Mouse (Mus musculus): ENCODE measurements around the gene Miga1.

Gene Miga1

DNA sequence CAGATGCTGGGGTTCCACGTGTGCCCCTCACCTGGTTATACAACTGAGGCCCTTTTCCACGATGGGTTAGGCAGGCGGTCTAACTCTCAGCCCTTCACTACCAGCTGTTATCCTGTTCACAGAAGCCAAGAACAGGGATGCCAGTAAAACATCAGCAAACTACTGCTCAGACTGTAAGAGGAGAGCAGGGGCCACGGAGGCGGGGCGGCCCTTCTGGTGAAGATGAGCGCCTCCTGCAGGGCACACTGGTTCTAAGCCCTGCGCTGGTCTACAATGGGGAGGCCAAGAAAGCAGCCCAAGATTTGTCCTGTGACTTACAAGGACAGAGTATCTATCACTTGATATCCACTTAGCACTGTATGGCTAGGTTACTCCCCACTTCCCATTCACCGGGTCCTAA lies 52.4 kb downstream of the Miga1 start:
- no peak for DNase-seq (ENCODE audit: low read depth, low spot score)

DNA sequence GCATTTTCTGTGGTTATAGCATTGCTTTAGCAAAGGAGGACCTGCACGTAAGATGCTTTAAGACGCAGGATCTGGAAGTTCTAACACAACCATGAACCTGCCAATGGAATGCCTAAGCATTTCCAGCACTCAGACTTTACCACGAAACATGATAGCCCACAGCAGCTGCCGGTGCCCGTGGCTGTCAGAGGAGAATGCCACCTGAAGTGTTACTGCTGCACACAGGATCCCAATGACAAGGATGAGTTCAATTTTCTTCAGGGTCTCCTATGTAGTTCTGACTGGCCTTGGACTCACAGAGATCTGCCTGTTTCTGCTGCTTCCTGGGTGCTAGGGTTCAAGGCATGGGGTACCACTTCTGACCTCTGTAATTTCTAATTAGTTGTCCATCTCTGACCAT lies 55.4 kb downstream of the Miga1 start:
- DNase-seq (ENCODE audit: low read depth, low spot score) = no peak

DNA sequence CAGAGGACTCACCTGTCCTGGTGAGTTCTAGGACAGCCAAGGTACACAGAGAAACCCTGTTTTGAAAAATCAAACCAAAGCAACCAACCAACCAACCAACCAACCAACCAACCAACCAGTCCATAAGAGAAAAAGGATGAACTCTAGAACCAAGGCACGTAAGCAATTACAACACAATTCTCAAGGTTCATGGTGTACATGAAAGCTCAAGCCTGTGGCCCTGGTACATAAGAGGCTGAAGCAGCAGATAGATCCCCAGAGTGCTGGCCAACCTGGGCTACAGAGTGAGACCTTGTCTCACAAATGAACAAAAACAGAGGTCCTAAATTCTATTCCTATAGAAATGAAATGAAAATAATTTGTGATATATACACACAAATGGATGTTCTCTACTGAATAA lies 55.9 kb downstream of the Miga1 start:
- DNase-seq (ENCODE audit: low read depth, low spot score) = no peak

DNA sequence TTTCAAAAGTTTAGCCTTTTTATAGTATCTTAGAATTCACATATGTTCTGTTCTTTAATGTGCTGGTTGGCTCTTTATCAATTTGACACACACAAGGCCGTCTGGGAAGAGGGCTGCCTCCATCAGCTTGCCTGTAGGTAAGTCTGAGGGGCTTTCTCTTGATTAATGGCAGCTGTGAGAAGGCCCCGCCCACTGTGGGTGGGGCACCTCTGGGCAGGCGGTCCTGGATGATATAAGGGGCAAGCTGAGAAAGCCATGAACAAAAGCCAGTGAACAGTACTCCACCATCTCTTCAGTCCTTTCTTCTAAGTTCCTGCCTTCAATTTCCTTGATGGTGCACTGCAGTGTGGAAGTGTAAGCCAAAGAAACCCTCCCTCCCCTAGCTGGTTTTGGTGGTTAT lies 58.1 kb downstream of the Miga1 start:
- no peak for DNase-seq (ENCODE audit: low read depth, low spot score)

DNA sequence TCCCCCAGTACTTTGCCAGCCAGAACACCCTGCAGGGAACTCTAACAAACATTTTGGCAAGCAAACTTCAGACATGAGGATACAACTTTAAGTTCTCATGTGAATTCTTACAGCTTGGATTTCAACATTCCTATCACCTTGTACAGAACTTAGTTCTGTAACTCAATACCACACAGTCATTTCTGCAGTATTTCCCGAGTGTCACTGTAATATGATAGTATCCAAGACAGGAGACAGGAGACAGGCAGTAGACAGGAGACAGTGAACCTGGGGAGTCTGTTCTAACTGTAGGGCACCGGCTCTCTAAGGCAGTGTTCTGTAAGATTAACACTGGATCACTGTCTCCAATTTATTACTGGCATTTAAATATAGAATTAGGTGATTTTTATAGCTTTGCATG lies 61.8 kb downstream of the Miga1 start:
- DNase-seq (ENCODE audit: low read depth, low spot score) = no peak

DNA sequence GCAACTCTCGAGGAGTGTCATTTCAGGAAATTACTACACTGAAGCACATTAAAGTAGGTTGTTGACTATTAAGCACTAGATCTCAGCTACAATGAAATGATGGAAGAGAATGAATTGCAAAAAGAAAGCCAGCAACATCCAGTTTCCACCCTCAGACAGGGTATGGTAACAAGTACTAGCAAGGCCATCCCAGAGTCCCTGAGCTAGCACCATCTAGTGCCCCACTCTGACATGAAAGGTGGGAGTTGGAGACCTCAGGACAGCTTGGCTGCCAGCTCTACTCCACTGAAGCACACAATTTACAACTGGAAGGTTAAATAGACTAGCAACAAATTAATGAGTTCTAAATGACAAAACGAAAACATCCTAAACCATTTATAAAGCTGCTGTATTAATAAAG lies 62.3 kb downstream of the Miga1 start:
- no peak for DNase-seq (ENCODE audit: low read depth, low spot score)

DNA sequence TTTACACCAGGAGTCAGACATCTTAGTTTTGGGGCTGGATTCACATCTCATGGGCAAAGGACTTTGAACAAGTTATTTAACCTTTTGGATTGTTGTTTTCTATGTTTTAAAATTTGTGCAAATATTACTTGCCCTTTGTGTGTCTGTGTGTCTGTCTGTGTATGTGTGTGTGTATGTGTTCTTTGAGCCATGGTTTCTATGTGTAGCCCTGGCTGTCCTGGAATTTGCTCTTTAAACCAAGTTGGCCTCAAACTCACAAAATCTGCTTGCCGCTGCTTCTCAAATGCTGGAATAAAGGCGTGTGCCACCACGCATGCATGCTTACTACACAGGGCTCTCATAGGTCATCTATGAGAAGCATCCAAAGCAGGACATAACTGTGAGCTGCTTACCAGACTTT lies 63.3 kb downstream of the Miga1 start:
- no peak for DNase-seq (ENCODE audit: low read depth, low spot score)

DNA sequence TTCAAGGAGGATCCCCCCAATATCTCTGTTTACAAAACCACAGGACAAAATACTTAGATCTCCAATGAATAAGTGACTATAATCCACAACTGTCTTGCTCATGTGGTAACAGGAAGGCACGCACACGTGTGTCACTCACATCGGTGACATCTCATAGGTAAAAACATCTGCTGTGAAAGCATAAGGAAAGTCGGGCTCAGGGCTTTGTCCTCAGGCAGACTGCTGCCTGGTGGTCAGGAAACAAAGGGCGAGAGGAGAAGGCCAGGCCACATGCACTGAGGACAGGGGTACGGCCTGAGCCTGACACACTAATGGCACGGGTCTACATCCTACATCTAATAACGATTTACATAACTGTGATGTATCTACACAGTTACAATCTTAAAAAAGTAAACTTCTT lies 65.2 kb downstream of the Miga1 start:
- no peak for DNase-seq (ENCODE audit: low read depth, low spot score)

DNA sequence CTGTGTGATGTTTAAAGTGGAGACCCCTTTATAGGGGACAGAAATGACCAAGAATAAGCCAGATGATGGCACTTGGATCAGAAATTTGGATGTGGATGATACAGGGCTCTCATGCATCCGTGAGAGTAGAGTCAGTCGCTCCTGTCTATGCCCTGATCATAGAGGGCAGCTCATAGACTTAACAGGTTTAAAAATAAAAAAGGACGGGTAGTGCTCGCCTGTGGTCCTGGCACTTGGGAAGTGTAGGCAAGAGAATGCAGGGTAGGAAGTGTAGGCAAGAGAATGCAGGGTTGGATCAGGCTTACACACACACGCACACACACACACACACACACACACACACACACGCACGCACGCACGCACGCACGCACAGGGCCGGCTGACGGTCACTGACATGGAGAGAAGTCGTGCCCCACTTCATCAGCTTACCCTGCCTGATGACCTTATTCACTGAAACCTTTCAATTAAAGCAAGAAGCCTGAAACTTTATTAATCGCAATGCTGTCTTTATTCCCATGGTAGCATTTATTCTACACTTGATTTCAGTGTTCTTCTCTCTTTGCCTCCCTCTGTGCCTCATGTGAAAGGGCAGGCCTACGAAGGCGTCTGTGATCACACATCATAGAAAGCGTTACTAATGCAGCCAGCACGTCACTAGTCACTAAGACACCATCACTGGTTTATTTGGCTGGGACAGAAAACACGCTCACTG lies 67.1 kb downstream of the Miga1 start:
- no peak for DNase-seq (ENCODE audit: low read depth, low spot score)

DNA sequence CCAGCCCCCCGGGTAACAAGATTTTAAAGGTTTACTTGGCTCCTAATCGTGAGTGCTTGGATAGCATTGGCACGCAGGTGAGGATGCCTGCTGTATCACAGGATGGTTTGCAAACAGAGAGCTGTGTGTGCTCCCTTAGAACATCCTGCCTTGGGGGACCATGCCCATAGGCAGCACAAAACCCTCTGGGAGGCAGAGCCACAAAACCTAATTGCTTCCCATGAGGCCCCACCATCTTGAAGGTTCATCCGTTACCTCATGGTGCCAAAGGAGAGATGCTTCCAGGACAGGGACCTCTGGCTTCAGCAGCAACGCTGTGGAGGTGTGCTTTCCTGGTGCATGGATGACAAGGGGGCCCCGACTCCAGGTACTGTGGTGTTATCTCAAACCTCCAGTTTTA lies 68.3 kb downstream of the Miga1 start:
- DNase-seq (ENCODE audit: low read depth, low spot score) = no peak

DNA sequence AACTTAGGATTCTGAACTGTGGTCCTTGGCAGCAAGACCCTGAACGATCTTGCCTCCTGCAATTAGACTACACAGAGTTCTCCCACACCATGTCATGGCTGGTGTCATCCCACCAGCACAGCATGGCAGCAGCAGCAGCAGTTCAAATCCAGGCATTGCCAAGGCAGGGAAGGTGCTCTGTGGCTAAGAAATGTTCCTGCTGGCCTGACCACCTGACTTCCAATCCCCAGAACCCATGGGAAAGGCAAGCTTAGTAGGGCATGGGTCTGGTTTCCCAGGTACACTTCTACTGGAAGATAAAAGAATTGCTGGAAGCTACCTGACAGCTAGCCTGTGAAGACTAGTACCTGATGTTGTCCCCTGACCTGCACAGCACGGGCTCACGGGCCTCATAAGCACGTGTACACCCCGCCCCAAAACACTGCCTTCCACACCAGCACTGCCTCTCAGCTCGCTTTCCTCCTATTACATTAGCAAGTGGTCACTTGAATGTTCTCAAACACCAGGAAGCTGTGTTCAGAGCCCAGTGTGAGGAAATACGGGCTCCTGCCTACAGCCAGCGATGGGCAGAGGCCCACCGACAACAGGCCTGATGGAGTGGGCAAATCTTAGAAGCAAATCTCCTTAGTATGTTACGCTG lies 69.0 kb downstream of the Miga1 start:
- DNase-seq (ENCODE audit: low read depth, low spot score) = no peak

DNA sequence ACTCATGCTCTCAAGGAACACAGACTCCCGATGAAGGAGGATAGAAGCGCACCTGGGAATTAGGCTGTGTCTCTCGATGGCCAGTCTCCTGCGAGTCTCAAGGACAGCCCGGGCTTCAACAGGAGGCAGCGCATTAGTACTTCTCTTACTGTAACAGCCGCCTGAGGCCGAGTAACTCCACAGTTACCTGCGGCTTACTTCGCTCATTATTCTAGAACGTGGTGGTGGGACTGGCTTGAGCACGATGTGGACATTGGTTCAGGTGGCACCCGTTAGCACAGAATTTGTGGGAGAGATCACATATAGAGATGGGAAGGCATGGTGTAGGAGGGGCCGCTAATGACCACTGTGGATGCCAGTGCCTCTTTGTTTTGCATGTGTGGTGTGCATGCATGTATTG lies 72.1 kb downstream of the Miga1 start:
- no peak for DNase-seq (ENCODE audit: low read depth, low spot score)

DNA sequence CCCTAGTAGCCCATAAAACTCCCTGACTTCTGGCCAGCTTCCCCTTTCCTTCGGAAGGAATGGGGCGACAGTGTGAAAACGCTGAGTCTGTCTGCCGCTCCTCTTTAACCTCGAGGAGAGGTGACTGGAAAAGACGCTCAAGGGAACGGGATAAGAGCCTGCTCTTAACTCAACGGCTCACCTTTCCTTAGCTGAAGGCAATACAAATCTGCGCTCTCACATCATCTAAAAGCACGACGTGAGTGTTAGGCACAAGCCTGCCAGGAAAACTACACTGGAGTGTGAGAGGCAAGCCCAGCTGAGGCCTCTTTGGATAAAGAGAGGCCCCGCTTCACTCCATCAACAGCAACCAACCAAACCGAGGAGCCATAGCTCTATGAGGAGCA lies 74.2 kb downstream of the Miga1 start, which contains the start of gene Nexn:
Gene Nexn (minus strand): TSS at position 315 of the 386 bp plus-strand sequence.
- no peak for DNase-seq (ENCODE audit: low read depth, low spot score)

DNA sequence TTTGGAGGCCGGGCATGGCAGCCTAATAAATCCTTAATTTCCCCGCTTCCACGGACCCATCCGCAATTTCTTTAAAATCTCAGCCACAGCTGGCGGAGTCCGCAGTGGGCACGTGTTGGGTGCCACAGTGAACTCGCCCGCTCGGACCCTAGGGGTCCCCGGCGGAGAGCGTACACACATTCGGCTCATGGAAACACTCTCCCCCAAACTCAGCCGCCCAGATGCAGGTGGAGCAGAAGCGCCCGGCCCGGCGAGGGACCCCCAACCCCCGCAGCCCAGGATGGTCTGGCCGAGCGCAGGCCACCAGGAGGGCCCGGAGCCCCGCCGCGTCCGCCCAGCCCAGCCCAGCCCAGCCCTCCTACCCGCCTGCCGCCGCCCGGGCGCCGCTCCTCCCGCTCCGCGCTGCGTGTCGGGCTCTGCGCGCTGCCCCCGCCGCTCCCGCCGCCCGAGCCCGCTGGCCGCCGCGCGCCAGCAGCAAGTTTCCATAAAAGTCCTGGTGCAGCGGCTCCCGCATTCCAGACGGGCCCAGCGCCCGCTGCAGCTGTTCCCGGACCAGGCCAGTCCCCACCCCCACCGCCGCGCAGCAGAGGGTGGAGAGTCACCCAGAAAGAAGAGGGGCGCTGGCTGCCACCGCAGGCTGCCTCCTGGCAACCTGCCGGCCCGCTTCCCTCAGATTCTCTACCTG lies 74.7 kb downstream of the Miga1 start:
- no peak for DNase-seq (ENCODE audit: low read depth, low spot score)

DNA sequence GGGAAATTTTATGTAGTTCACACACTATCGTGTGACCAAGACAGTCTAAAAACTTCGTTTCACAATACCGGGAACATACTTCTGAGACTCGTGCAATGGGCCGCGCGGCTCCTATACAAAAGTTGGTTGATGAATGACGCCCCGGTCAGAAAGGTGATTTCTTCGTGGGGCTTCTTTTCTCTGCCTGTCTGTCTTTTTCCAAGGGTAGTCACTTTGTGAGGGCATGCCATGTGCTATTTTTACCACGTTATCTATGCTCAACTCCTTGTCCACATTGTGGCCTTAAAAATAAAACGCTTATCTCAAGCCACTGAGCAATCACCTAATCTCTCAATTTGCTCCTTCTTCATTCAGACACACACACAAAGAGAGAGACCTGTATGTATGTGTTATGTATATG lies 75.4 kb downstream of the Miga1 start:
- no peak for DNase-seq (ENCODE audit: low read depth, low spot score)

DNA sequence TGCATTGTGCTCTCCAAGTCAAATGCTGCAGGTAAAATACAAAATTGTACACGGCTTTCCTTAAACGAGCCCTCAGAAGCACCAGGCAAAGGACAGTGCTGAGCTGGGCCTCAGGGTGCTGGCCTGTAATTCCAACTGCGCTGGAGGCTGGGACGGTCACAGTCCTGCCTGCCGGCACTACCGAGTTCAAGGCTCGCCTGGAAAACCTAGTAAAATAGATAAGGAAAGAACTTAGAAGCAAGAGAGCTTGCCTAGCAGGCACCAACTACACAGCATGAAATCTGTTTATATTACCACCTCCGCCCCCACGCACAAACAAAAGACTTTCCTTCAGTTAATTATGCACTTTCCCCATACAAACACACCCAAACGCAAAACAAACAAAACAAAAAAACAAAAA lies 75.8 kb downstream of the Miga1 start:
- no peak for DNase-seq (ENCODE audit: low read depth, low spot score)

DNA sequence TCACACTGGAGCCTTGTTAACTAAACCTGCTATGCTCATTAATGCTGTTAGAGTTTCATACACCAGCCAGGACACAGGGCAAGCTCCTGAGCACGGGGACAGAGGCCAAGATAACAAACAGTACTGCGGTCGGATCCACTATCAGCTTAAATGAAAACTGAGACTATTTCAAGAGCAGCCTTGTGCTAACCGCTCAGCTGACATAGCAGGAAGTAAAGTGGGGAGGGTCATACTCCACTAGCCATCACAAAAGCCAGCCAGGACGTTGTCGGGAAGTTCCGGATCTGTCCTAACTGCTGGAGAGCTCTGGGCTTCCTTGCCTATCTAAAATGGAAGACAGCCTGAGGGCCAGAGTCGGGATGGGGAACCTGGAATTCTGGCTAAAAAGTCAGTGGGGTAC lies 78.3 kb downstream of the Miga1 start:
- no peak for DNase-seq (ENCODE audit: low read depth, low spot score)

DNA sequence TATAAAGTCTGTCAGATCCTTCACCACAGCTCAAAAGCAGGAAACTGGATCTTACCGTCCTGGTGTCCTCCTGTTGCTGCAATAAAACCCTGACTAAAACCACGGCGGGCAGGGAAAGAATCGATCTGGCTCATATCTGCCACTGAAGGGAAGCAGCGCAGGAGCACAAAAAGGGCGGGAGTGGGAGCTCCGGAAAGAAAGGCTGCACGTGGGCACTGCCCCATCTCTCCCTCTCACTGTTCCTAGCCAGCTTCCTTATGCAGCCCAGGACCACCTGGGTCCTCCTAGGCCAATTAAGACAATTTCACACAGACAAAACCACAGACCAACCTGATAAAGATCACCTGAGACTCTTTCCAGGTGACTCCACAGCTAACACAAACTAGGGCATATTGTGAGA lies 78.8 kb downstream of the Miga1 start:
- no peak for DNase-seq (ENCODE audit: low read depth, low spot score)

DNA sequence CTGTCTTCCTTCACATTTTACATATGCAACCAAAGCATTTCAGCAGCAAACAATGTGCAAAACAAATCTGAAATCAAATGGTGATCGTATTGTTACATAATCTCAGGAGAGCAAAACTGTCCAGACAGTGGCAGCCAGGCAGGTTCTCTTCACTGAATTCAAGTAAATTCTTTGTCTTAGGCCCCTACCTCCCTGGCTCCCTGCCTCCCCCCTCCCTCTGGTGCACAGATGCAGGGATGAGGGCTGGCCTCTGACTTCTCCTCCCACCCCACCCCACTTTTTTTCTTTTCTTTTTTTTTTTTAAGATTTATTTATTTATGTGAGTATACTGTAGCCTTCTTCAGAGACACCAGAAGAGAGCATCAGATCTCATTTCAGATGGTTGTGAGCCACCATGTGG lies 79.8 kb downstream of the Miga1 start:
- no peak for DNase-seq (ENCODE audit: low read depth, low spot score)

DNA sequence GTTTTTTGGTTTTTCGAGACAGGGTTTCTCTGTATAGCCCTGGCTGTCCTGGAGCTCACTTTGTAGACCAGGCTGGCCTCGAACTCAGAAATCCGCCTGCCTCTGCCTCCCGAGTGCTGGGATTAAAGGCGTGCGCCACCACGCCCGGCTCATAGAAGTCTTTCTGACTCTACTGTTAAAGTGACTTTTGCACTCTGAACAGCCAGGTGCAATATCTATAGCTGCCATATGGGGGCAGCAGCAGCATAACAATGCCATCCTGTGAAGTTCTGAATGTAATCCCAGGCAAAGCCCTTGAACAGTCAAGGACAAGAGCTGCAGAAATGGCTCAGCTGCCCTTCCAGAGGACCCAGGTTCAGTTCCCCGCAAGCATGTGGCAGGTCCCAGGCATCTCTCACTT lies 80.8 kb downstream of the Miga1 start:
- DNase-seq (ENCODE audit: low read depth, low spot score) = peak; percentile 67

DNA sequence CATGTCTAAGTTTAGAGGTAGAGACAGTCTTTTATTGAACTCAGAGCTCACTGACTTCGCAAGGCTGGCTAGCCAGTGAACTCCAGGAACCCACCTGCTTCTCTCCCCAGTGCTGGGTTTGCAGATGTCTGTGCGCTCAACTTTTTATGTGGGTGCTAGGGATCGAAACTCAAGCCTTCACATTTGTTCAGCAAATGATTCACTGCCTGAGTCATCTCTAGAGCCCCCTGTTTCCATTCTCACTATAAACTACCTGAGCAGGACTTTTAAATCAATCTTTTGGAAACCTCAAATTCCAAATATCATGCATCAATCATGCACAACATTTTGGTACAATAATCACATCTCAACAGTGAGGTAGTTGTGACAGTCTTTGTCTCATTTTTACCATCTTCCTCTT lies 82.7 kb downstream of the Miga1 start:
- DNase-seq (ENCODE audit: low read depth, low spot score) = no peak

DNA sequence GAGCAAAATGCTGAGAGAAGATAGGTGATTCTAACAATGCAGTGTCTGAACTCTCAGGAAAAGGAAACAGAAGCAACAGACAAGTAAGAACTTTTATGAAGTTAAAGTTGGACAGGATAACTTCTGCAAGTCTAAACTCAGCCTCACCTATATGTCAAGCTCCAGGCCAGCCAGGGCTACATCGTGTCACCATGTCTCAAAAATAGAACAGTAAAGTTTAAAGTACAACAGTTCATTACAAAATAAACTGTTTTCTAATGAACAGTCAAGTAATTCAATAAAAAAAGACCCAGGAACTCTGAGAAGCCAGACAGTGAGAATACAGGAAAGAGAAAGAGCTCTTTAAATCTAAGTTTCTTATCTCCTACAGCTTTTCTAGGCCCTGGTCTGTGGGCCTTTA lies 89.7 kb downstream of the Miga1 start:
- DNase-seq (ENCODE audit: low read depth, low spot score) = no peak

DNA sequence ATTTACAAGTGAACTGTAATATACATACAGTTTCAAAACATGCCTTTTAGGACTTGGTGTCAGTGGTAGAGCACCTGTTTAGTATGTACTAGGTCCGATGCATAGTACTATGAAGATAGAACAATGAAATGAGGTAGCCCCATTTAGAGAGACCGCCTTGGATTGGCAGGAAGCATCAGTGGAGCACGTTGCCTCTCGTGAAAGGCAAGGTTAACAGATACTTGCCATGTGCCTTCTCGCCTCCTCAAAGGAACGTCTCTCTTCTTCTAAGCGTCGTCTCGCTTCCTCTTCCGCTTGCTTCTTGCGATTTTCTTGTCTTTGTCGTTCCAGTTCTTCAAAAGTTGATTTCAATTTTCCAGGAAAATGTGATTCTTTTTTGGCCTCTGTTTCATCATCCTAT lies 92.5 kb downstream of the Miga1 start:
- no peak for DNase-seq (ENCODE audit: low read depth, low spot score)
